Mouse (Mus musculus): ENCODE data around the gene Depp1. TPM values are rescaled to one million over a fixed set of nuclear protein-coding genes. Genes with fewer than 3 reads are reported as not detected.
A peak's percentile ranks its signal among the peaks of the same experiment; 100 is the strongest.

Gene Depp1
- polyA plus RNA-seq, 1 experiment from 2014 or later, result 36.8 TPM

- ATAC-seq (replicated peaks; ENCODE audit: low FRiP score, low read depth) (peak; percentile 50; the same call in 1 of the 2 replicates), DNase-seq (ENCODE audit: low spot score) (peak; percentile 85)
- Histone ChIP-seq H3K36me3 (ENCODE audit: insufficient read depth, low read length) (no peaks in the 10 kb centered on the region), H3K9ac (ENCODE audit: low read depth, low read length) (no peak overlapping the region), H3K27me3 (ENCODE audit: insufficient read depth, low read length) (no peaks in the 10 kb centered on the region), H3K4me1 (replicated peaks; ENCODE audit: insufficient read depth, low read length) (peaks cover 7% of the 10 kb centered on the region; the same call in 1 of the 2 replicates), H3K4me2 (ENCODE audit: low read length) (no peak overlapping the region), H3K27ac (no peak overlapping the region), H3K9me3 (replicated peaks; ENCODE audit: low read length) (no peaks in the 10 kb centered on the region), H3K4me3 (replicated peaks; ENCODE audit: low read depth, low read length) (no peak overlapping the region)
- peak; percentile 90 for TF ChIP-seq CTCF (IDR thresholded peaks at IDR 0.05; ENCODE audit: low read depth)
- WGBS, result 58% methylated on average over 9 of the region's 9 CpGs
These were observed 3.5 kb downstream of the Depp1 start for GRCm38 (mm10) chr6:116653684-116654454.

GRCm38 (mm10) chr6:116663364-116663763, 13.0 kb downstream of the Depp1 start:
- 91% methylated on average over 2 of the region's 2 CpGs for WGBS
- no peak overlapping the region for H3K4me2 ChIP-seq (ENCODE audit: low read length)
- no peak overlapping the region for H3K4me3 ChIP-seq (replicated peaks; ENCODE audit: low read depth, low read length)
- DNase-seq (ENCODE audit: low spot score) (no peak), ATAC-seq (replicated peaks; ENCODE audit: low FRiP score, low read depth) (no peak)
- no peaks in the 10 kb centered on the region for H3K4me1 ChIP-seq (replicated peaks; ENCODE audit: insufficient read depth, low read length)
- no peak overlapping the region for H3K9ac ChIP-seq (ENCODE audit: low read depth, low read length)
- H3K36me3 ChIP-seq (ENCODE audit: insufficient read depth, low read length), result no peaks in the 10 kb centered on the region
- no peaks in the 10 kb centered on the region for H3K9me3 ChIP-seq (replicated peaks; ENCODE audit: low read length)
- no peak overlapping the region for H3K27ac ChIP-seq
- H3K27me3 ChIP-seq (ENCODE audit: insufficient read depth, low read length), result no peaks in the 10 kb centered on the region
- TF ChIP-seq CTCF (IDR thresholded peaks at IDR 0.05; ENCODE audit: low read depth), result no peak

- no peak overlapping the region for H3K27ac ChIP-seq
- no peak for DNase-seq (ENCODE audit: low spot score)
- WGBS, result 80% methylated on average over 6 of the region's 6 CpGs
- H3K4me1 ChIP-seq (replicated peaks; ENCODE audit: insufficient read depth, low read length), result no peaks in the 10 kb centered on the region
- H3K4me3 ChIP-seq (replicated peaks; ENCODE audit: low read depth, low read length), result no peak overlapping the region
- H3K9me3 ChIP-seq (replicated peaks; ENCODE audit: low read length), result no peaks in the 10 kb centered on the region
- no peaks in the 10 kb centered on the region for H3K36me3 ChIP-seq (ENCODE audit: insufficient read depth, low read length)
- H3K27me3 ChIP-seq (ENCODE audit: insufficient read depth, low read length), result 0 out of 2 replicates have a peak, but pooled peaks cover 3% of the 10 kb centered on the region
- ATAC-seq (replicated peaks; ENCODE audit: low FRiP score, low read depth), result no peak
- no peak overlapping the region for H3K9ac ChIP-seq (ENCODE audit: low read depth, low read length)
- TF ChIP-seq CTCF (IDR thresholded peaks at IDR 0.05; ENCODE audit: low read depth), result no peak
- H3K4me2 ChIP-seq (ENCODE audit: low read length), result no peak overlapping the region
These were observed 13.6 kb downstream of the Depp1 start for GRCm38 (mm10) chr6:116664031-116664430.

- WGBS, result 49% methylated on average over 3 of the region's 3 CpGs
- ATAC-seq (replicated peaks; ENCODE audit: low FRiP score, low read depth) (no peak), DNase-seq (ENCODE audit: low spot score) (no peak)
- Histone ChIP-seq H3K27me3 (ENCODE audit: insufficient read depth, low read length) (0 out of 2 replicates have a peak, but pooled peaks cover 3% of the 10 kb centered on the region), H3K4me2 (ENCODE audit: low read length) (no peak overlapping the region), H3K9me3 (replicated peaks; ENCODE audit: low read length) (no peaks in the 10 kb centered on the region), H3K4me3 (replicated peaks; ENCODE audit: low read depth, low read length) (no peak overlapping the region), H3K27ac (no peak overlapping the region), H3K4me1 (replicated peaks; ENCODE audit: insufficient read depth, low read length) (no peaks in the 10 kb centered on the region), H3K9ac (ENCODE audit: low read depth, low read length) (no peak overlapping the region), H3K36me3 (ENCODE audit: insufficient read depth, low read length) (no peaks in the 10 kb centered on the region)
- TF ChIP-seq CTCF (IDR thresholded peaks at IDR 0.05; ENCODE audit: low read depth), result no peak
These were observed 14.4 kb downstream of the Depp1 start for GRCm38 (mm10) chr6:116664830-116665229.

GRCm38 (mm10) chr6:116666085-116666750, 15.8 kb downstream of the Depp1 start:
- Histone ChIP-seq H3K27me3 (ENCODE audit: insufficient read depth, low read length) (0 out of 2 replicates have a peak, but pooled peaks cover 3% of the 10 kb centered on the region), H3K36me3 (ENCODE audit: insufficient read depth, low read length) (no peaks in the 10 kb centered on the region), H3K9me3 (replicated peaks; ENCODE audit: low read length) (no peaks in the 10 kb centered on the region), H3K4me3 (replicated peaks; ENCODE audit: low read depth, low read length) (no peak overlapping the region), H3K27ac (no peak overlapping the region), H3K4me1 (replicated peaks; ENCODE audit: insufficient read depth, low read length) (peaks cover 7% of the 10 kb centered on the region; the same call in 1 of the 2 replicates), H3K9ac (ENCODE audit: low read depth, low read length) (no peak overlapping the region), H3K4me2 (ENCODE audit: low read length) (no peak overlapping the region)
- ATAC-seq (replicated peaks; ENCODE audit: low FRiP score, low read depth) (no peak), DNase-seq (ENCODE audit: low spot score) (no peak)
- no peak for TF ChIP-seq CTCF (IDR thresholded peaks at IDR 0.05; ENCODE audit: low read depth)
- WGBS, result 78% methylated on average over 12 of the region's 12 CpGs

- Histone ChIP-seq H3K4me2 (ENCODE audit: low read length) (no peak overlapping the region), H3K36me3 (ENCODE audit: insufficient read depth, low read length) (no peaks in the 10 kb centered on the region), H3K27me3 (ENCODE audit: insufficient read depth, low read length) (0 out of 2 replicates have a peak, but pooled peaks cover 3% of the 10 kb centered on the region), H3K9me3 (replicated peaks; ENCODE audit: low read length) (no peaks in the 10 kb centered on the region), H3K27ac (no peak overlapping the region), H3K4me1 (replicated peaks; ENCODE audit: insufficient read depth, low read length) (peaks cover 7% of the 10 kb centered on the region; the same call in 1 of the 2 replicates), H3K9ac (ENCODE audit: low read depth, low read length) (no peak overlapping the region), H3K4me3 (replicated peaks; ENCODE audit: low read depth, low read length) (no peak overlapping the region)
- ATAC-seq (replicated peaks; ENCODE audit: low FRiP score, low read depth) (no peak), DNase-seq (ENCODE audit: low spot score) (no peak)
- WGBS, result 77% methylated on average over 3 of the region's 3 CpGs
- TF ChIP-seq CTCF (IDR thresholded peaks at IDR 0.05; ENCODE audit: low read depth), result no peak
These were observed 16.5 kb downstream of the Depp1 start for GRCm38 (mm10) chr6:116666892-116667291.
